Mouse (Mus musculus) CH12.LX (cell line): ENCODE measurements at regions not wholly inside any gene's neighbourhood (a gene's known extent, or its start where the extent isn't known, plus 50 kb on each side); places are given as distances from the start of the nearest gene placed in this dataset.

Experiments
- DNase-seq: peaks from one replicate; pipeline ENCODE4 v3.0.0-alpha.2; 2013; ENCODE audit errors: extremely low read depth
- H3K27ac ChIP-seq: 2 replicates; pipeline ENCODE4 v1.5.1; 2012; ENCODE audit warnings: low read depth, mild to moderate bottlenecking, control low read depth, moderate library complexity; ENCODE audit not compliant: insufficient read depth
- H3K27me3 ChIP-seq: replicated peaks from 2 replicates; pipeline ENCODE3; 2012; ENCODE audit warnings: inconsistent platforms
- H3K36me3 ChIP-seq, 2 experiments: replicated peaks in 1 of 2; 2 replicates each; pipeline versions ENCODE3 to v1.6.1; 2012; ENCODE audit warnings: inconsistent platforms in 1 of 2, low read length in 1 of 2, mild to moderate bottlenecking in 1 of 2, mixed read lengths in 1 of 2, moderate library complexity in 1 of 2; ENCODE audit not compliant: control insufficient read depth in 1 of 2, insufficient read depth in 1 of 2
- H3K4me1 ChIP-seq, 2 experiments: 2 replicates each; pipeline ENCODE4 v1.6.1; 2012; ENCODE audit warnings: inconsistent platforms in 1 of 2, moderate library complexity in 1 of 2; ENCODE audit not compliant: insufficient read depth in 2 of 2, control insufficient read depth in 1 of 2
- H3K4me2 ChIP-seq: 2 replicates; pipeline ENCODE4 v1.6.1; 2012; ENCODE audit warnings: low read depth, mild to moderate bottlenecking, control low read depth; ENCODE audit not compliant: poor library complexity, insufficient read depth, severe bottlenecking
- H3K4me3 ChIP-seq, 3 experiments: fragments of 150-350 bp in 1 of 3; sonication (generic) in 1 of 3; replicated peaks in 1 of 3; 2 replicates each; pipeline versions ENCODE3 to v1.5.1; 2011 to 2012; ENCODE audit warnings: low read depth in 2 of 3, low read length in 2 of 3, mild to moderate bottlenecking in 2 of 3, moderate library complexity in 2 of 3, control low read depth in 1 of 3, improper control_type of control experiment in 1 of 3, inconsistent platforms in 1 of 3, mixed read lengths in 1 of 3; ENCODE audit not compliant: poor library complexity in 1 of 3
- H3K79me2 ChIP-seq: replicated peaks from 2 replicates; pipeline ENCODE4 v1.6.1; 2012; ENCODE audit warnings: mild to moderate bottlenecking, moderate library complexity; ENCODE audit not compliant: control insufficient read depth, poor library complexity, insufficient read depth, severe bottlenecking; ENCODE audit errors: extremely low read depth
- H3K9ac ChIP-seq: 2 replicates; pipeline ENCODE4 v1.6.1; 2012; ENCODE audit warnings: low read depth, mild to moderate bottlenecking, control low read depth, moderate library complexity; ENCODE audit not compliant: insufficient read depth
- H3K9me3 ChIP-seq: replicated peaks from 2 replicates; pipeline ENCODE3; 2012; ENCODE audit warnings: low read length, inconsistent platforms, mixed read lengths
- CHD1 ChIP-seq: IDR thresholded peaks from 2 replicates; pipeline ENCODE4 v1.6.1; 2012; ENCODE audit warnings: low read depth, low read length, improper control_type of control experiment, inconsistent platforms
- CTCF ChIP-seq, 2 experiments: IDR thresholded peaks in 1 of 2; conservative IDR thresholded peaks in 1 of 2; 2 replicates each; pipeline ENCODE4 v1.5.1; 2011 to 2012; ENCODE audit warnings: low read depth in 2 of 2, low read length in 2 of 2, improper control_type of control experiment in 1 of 2, inconsistent platforms in 1 of 2, mild to moderate bottlenecking in 1 of 2, moderate library complexity in 1 of 2
- EP300 ChIP-seq: IDR thresholded peaks from 2 replicates; pipeline ENCODE4 v1.6.1; 2011; ENCODE audit warnings: low read length, improper control_type of control experiment
- ETS1 ChIP-seq: conservative IDR thresholded peaks from 2 replicates; pipeline ENCODE4 v1.6.1; 2012; ENCODE audit warnings: low read depth, mild to moderate bottlenecking, inconsistent platforms, low read length, improper control_type of control experiment, moderate library complexity
- HCFC1 ChIP-seq: IDR thresholded peaks from 2 replicates; pipeline ENCODE4 v1.6.1; 2012; ENCODE audit warnings: low read depth, mild to moderate bottlenecking, inconsistent platforms, low read length, improper control_type of control experiment
- IRF4 ChIP-seq: IDR thresholded peaks from 2 replicates; pipeline ENCODE4 v1.6.1; 2014; ENCODE audit warnings: low read depth, mild to moderate bottlenecking, inconsistent platforms, low read length, improper control_type of control experiment
- JUN ChIP-seq: IDR thresholded peaks from 2 replicates; pipeline ENCODE4 v1.6.1; 2011; ENCODE audit warnings: low read depth, mild to moderate bottlenecking, low read length, improper control_type of control experiment, moderate library complexity; ENCODE audit not compliant: insufficient read depth
- JUND ChIP-seq: conservative IDR thresholded peaks from 2 replicates; pipeline ENCODE4 v1.6.1; 2011; ENCODE audit warnings: low read depth, low read length, improper control_type of control experiment
- KAT2A ChIP-seq: IDR thresholded peaks from 2 replicates; pipeline ENCODE4 v1.6.1; 2012; ENCODE audit warnings: low read length, improper control_type of control experiment, inconsistent platforms; ENCODE audit not compliant: insufficient replicate concordance
- MAFK ChIP-seq: IDR thresholded peaks from 2 replicates; pipeline ENCODE4 v1.6.1; 2011; ENCODE audit warnings: low read length, improper control_type of control experiment; ENCODE audit not compliant: insufficient replicate concordance
- MAX ChIP-seq: IDR thresholded peaks from 2 replicates; pipeline ENCODE4 v1.6.1; 2011; ENCODE audit warnings: low read length, improper control_type of control experiment
- MAZ ChIP-seq: IDR thresholded peaks from 2 replicates; pipeline ENCODE4 v1.6.1; 2012; ENCODE audit warnings: low read depth, mild to moderate bottlenecking, inconsistent platforms, low read length, improper control_type of control experiment, moderate library complexity
- MEF2A ChIP-seq: IDR thresholded peaks from 2 replicates; pipeline ENCODE4 v1.6.1; 2014; ENCODE audit warnings: low read depth, mild to moderate bottlenecking, inconsistent platforms, low read length, improper control_type of control experiment, borderline replicate concordance
- MXI1 ChIP-seq: IDR thresholded peaks from 2 replicates; pipeline ENCODE4 v1.6.1; 2011; ENCODE audit warnings: mild to moderate bottlenecking, low read depth, low read length, improper control_type of control experiment
- MYC ChIP-seq: IDR thresholded peaks from 2 replicates; pipeline ENCODE4 v1.6.1; 2011; ENCODE audit warnings: low read depth, mild to moderate bottlenecking, improper control_type of control experiment, low read length
- NRF1 ChIP-seq: IDR thresholded peaks from 2 replicates; pipeline ENCODE4 v1.6.1; 2014; ENCODE audit warnings: low read depth, mild to moderate bottlenecking, inconsistent platforms, low read length, improper control_type of control experiment, moderate library complexity
- PAX5 ChIP-seq: IDR thresholded peaks from 2 replicates; pipeline ENCODE4 v1.6.1; 2012; ENCODE audit warnings: low read length, inconsistent platforms, mixed read lengths
- POLR2A ChIP-seq: IDR thresholded peaks from 2 replicates; pipeline ENCODE4 v1.6.1; 2011; ENCODE audit warnings: low read depth, mild to moderate bottlenecking, improper control_type of control experiment, low read length
- POLR2AphosphoS2 ChIP-seq: IDR thresholded peaks from 2 replicates; pipeline ENCODE4 v1.6.1; 2011; ENCODE audit warnings: low read depth, low read length, improper control_type of control experiment
- RAD21 ChIP-seq: IDR thresholded peaks from 2 replicates; pipeline ENCODE4 v1.6.1; 2011; ENCODE audit warnings: low read depth, mild to moderate bottlenecking, low read length, improper control_type of control experiment, moderate library complexity
- RCOR1 ChIP-seq: conservative IDR thresholded peaks from 2 replicates; pipeline ENCODE4 v1.6.1; 2012; ENCODE audit warnings: low read depth, mild to moderate bottlenecking, inconsistent platforms, low read length, improper control_type of control experiment
- SIN3A ChIP-seq: IDR thresholded peaks from 2 replicates; pipeline ENCODE4 v1.6.1; 2012; ENCODE audit warnings: low read length, improper control_type of control experiment, inconsistent platforms
- TBP ChIP-seq: conservative IDR thresholded peaks from 2 replicates; pipeline ENCODE4 v1.6.1; 2011; ENCODE audit warnings: low read depth, low read length, improper control_type of control experiment
- TCF12 ChIP-seq: IDR thresholded peaks from 2 replicates; pipeline ENCODE4 v1.6.1; 2014; ENCODE audit warnings: low read depth, mild to moderate bottlenecking, inconsistent platforms, low read length, improper control_type of control experiment
- UBTF ChIP-seq: IDR thresholded peaks from 2 replicates; pipeline ENCODE4 v1.6.1; 2012; ENCODE audit warnings: low read depth, mild to moderate bottlenecking, inconsistent platforms, low read length, improper control_type of control experiment, moderate library complexity
- USF1 ChIP-seq: IDR thresholded peaks from 2 replicates; pipeline ENCODE4 v1.6.1; 2014; ENCODE audit warnings: low read depth, mild to moderate bottlenecking, inconsistent platforms, low read length, improper control_type of control experiment
- ZC3H11A ChIP-seq: IDR thresholded peaks from 2 replicates; pipeline ENCODE4 v1.6.1; 2012; ENCODE audit warnings: low read depth, mild to moderate bottlenecking, inconsistent platforms, low read length, improper control_type of control experiment
- ZKSCAN1 ChIP-seq: IDR thresholded peaks from 2 replicates; pipeline ENCODE4 v1.6.1; 2012; ENCODE audit warnings: low read depth, inconsistent platforms, low read length, improper control_type of control experiment, borderline replicate concordance
- ZMIZ1 ChIP-seq: IDR thresholded peaks from 2 replicates; pipeline ENCODE4 v1.6.1; 2012; ENCODE audit warnings: low read depth, mild to moderate bottlenecking, inconsistent platforms, low read length, improper control_type of control experiment
- ZNF384 ChIP-seq: IDR thresholded peaks from 2 replicates; pipeline ENCODE4 v1.6.1; 2012; ENCODE audit warnings: low read depth, low read length, improper control_type of control experiment, inconsistent platforms
- dilution Hi-C: fragments of 300-500 bp; cut with MboI; formaldehyde crosslinking; loops from 2 replicates; pipeline ENCODE4 v1.14.3; 2020; ENCODE audit warnings: low sequenced_read_pairs; ENCODE audit not compliant: extremely low pct_unique_long_range_greater_than_20kb, extremely low pct_ligation_motif_present
- in situ Hi-C: fragments of 300-500 bp; cut with MboI; formaldehyde crosslinking; loops from 3 replicates; pipeline ENCODE4 v1.14.3; 2019; ENCODE audit warnings: low sequenced_read_pairs, low pct_ligation_motif_present, low pct_unique_long_range_greater_than_20kb, mixed read lengths

GRCm38 (mm10) chr12:77785647-77786046 lies 408.4 kb upstream of the Gm6657 start:
- Histone ChIP-seq H3K4me3 (no peak overlapping the region), H3K27me3 (no peaks in the 10 kb centered on the region), H3K9me3 (no peaks in the 10 kb centered on the region), H3K9ac (no peak overlapping the region), H3K79me2 (no peaks in the 10 kb centered on the region), H3K36me3 (no peaks in the 10 kb centered on the region), H3K4me1 (peaks cover 5 to 17% of the 10 kb centered on the region in 2 experiments; a peak in 3 of 4 replicates), H3K27ac (no peak overlapping the region), H3K4me2 (no peak overlapping the region)
- dilution Hi-C loops (no loop called here), in situ Hi-C loops (loop anchor here (10.0 to 25.0 kb wide), 2 partner anchors 548 to 791 kb away; partner anchors contain the start of gene Fut8)
- no peak for DNase-seq
- TF ChIP-seq KAT2A (no peak), SIN3A (no peak), MAZ (no peak), ZC3H11A (no peak), MAFK (no peak), TBP (no peak), MAX (no peak), USF1 (no peak), MXI1 (no peak), NRF1 (no peak), HCFC1 (no peak), MYC (no peak), ZKSCAN1 (no peak), ZMIZ1 (no peak), RCOR1 (no peak), IRF4 (no peak), JUND (no peak), UBTF (no peak), POLR2A (no peak), CTCF (conservative IDR thresholded peaks at IDR 0.05 in 1 of 2, IDR thresholded peaks at IDR 0.05 in 1 of 2; ENCODE audit: low read depth in 2 of 2, low read length in 2 of 2) (no peak)

GRCm38 (mm10) chr12:77786678-77787077 lies 407.4 kb upstream of the Gm6657 start:
- H3K9me3 ChIP-seq = no peaks in the 10 kb centered on the region
- in situ Hi-C loops = loop anchor here (10.0 to 25.0 kb wide), 2 partner anchors 549 to 792 kb away; partner anchors contain the start of gene Fut8

More at GRCm38 (mm10) chr12:77786678-77787077, 407.4 kb upstream of the Gm6657 start:
- H3K4me1 ChIP-seq = peaks cover 5 to 17% of the 10 kb centered on the region in 2 experiments; a peak in 3 of 4 replicates
- no peak overlapping the region for H3K4me3 ChIP-seq
- H3K27me3 ChIP-seq = no peaks in the 10 kb centered on the region
- no peaks in the 10 kb centered on the region for H3K36me3 ChIP-seq
- H3K79me2 ChIP-seq = no peaks in the 10 kb centered on the region
- no peak overlapping the region for H3K27ac ChIP-seq
- dilution Hi-C loops = no loop called here
- no peak overlapping the region; the same call in 1 of the 2 replicates for H3K4me2 ChIP-seq
- H3K9ac ChIP-seq = no peak overlapping the region
- DNase-seq = peak; percentile 19
- TF ChIP-seq NRF1 = no peak
- TF ChIP-seq EP300 = no peak
- no peak for TF ChIP-seq POLR2A
- TF ChIP-seq MAZ = no peak
- TF ChIP-seq ETS1 = no peak
- no peak for TF ChIP-seq RAD21
- TF ChIP-seq MEF2A = no peak
- no peak for TF ChIP-seq UBTF
- no peak for TF ChIP-seq ZKSCAN1
- TF ChIP-seq JUND = no peak
- no peak for TF ChIP-seq MXI1
- TF ChIP-seq CHD1 = no peak
- no peak for TF ChIP-seq TCF12
- no peak for TF ChIP-seq PAX5
- TF ChIP-seq ZMIZ1 = no peak
- no peak for TF ChIP-seq ZNF384
- TF ChIP-seq IRF4 = no peak
- no peak for TF ChIP-seq POLR2AphosphoS2
- TF ChIP-seq JUN = no peak
